Mouse (Mus musculus) cerebellum, adult 18-20 months (tissue): Measurements from ENCODE around the gene Casd1.

Experiments used
- DNase-seq, 2 experiments: peaks; one replicate each; pipeline ENCODE4 v3.0.0; 2021

Gene Casd1

DNA sequence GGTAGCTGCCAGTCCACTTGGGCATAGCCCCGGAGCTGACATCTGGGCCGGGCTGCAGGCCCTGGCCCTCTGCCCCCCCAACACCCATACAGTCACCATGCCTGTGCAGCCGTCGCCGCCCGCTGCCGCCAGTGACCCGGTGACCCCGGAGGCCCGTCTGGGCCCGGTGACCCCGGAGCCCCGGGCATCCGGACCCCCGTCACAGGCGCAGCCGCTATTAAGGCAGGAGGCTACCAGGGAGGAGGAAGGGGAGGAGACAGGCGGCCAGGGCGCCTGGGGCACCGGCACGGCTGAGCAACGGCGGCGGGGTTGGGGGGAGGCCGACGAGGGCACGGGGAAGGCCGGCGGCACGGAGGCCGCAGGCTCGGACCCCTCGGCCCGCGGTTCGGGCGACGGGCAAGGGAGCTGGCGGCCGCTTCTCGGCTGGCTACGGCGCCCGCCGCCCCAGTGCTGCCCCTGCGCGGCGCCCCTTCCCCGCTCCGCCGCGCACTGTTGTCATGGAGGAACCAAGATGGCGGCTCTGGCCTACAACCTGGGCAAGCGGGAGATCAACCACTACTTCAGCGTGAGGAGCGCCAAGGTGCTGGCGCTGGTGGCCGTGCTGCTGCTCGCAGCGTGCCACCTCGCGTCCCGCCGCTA is at the start of gene Casd1:
Casd1 (plus strand) TSS at position 182 of the 639 bp plus-strand sequence.
- peak; percentile 58 to 78 for DNase-seq

DNA sequence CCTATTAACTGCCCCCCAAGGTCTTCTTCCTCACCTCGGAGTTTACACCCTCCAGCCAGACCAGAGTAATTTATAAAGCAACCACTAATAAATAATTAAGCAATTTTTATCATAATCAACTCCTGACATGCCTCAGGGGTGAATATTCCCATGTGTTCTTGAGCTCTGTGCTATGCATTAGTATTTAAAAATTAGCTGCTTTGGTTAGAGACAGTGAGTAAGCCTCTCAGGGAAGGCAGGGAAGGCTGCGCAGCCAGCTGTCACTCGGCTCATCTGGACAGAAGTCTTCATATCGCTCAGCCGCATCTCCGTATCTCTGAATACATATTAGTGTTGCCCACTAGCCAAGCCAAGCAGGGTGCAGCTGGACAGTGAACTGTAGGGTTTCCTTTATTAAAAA is 45.3 kb upstream of the Casd1 start:
- DNase-seq, result no peak

DNA sequence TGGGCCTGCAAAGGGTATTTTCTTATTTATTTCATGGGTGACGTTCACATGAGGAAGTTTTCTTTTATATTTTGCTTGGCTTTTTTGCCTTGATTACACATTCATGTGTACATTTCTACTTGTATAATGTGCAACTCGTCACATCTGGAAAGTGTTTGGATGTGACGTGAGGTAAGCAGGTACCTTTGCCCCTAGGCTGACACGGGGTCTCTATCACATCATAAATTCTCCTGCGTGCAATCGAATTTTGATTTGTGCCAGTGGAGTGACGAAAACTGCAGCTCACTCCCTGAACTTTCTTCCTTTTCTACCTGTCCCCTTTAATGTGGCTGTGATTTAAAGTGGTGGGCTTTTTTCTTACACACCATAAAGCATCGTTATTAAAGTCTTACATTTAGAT is 43.6 kb upstream of the Casd1 start:
- DNase-seq, result no peak

DNA sequence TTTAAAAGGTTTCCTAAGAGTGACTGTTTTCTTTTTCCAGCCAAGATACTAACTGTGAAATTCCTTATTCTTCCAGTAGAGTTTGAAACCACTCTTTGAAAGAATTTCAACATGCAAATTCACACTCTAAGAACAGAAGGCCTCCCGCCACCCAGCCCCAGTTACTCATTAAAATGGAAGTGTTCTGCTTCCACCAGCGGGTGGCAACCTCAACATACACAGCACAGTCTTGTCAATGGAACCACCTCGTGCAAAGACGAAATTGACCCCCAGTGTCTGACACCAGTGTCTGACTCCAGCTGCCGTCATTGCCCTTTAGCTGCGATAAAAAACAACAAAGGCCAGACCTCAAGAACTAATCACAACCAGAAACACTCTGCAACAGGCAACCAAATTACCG is 43.0 kb upstream of the Casd1 start:
- no peak for DNase-seq

DNA sequence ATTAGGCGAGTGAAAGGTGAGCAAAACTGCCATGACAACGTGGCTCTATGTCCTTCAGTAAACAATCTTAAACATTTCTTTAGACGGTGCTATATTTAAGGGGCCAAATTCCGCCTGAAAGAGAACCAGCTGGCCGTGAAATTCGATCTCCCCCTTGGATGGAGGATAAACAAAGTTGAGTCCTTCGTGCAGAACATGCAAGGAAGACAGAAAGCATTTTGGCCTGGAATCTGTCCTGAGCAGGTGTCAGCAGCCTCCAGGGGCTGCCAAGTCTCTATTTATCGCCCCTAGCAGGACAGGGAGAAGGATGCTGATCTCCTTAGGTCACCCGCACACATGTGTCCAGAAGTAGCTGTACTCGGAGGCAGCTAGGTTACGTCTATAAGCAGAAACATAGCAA is 39.5 kb upstream of the Casd1 start:
- no peak for DNase-seq

DNA sequence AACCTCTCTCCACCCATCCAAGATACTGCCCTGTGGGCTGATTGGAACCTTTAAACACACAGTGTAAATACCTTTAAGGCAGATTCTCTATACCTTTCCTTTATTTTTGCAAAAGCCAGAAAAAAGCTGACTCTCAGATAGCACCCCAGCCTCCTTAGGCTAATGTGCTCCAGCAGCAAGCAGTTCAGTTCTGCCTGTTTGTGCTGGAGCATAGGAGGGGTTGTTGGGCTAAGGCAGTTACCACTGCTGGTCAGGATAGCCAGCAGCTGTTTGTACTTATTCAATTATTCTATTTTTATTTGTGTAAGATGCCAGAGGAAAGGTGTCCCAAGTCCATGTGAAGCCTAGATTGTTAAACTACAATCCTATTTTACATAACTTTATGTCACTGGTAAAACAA is 39.0 kb upstream of the Casd1 start:
- DNase-seq, result no peak

DNA sequence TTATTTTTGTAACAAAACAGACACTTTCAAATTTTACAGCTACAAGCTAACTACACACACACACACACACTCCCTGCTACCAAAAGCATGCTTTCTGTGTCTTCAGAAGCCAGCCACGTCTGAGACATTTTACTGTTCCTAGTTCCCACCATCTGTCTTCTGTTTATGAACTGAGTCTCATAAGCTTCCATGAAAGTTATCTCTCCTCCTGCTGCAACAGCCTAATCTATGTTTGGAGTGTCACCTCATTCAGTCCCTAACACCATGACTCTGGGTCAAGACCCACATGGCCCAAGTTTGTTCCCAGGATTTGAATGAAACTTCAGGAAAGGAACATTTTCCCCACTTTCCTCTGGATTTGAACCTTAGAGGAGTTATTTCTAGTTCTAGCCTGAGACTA is 38.2 kb upstream of the Casd1 start:
- DNase-seq, result no peak

DNA sequence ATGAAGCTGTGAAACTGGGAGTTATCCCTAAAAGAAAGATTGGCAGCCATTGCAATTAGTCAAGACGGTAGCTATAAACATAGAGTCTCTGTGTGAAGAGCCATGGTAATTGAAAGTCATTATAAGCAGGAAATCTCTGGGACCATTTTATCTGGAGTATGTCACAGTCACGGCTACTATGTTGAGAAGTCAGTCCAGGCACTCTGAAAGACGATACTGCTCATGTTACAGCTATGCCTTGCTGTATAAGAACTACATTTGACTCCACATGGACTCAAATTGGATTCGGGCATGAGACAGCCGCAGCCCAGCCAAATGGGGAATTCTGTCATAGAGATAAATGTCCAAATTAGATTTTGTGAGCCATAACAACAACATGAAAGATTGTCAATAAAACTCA is 37.2 kb upstream of the Casd1 start:
- no peak for DNase-seq

DNA sequence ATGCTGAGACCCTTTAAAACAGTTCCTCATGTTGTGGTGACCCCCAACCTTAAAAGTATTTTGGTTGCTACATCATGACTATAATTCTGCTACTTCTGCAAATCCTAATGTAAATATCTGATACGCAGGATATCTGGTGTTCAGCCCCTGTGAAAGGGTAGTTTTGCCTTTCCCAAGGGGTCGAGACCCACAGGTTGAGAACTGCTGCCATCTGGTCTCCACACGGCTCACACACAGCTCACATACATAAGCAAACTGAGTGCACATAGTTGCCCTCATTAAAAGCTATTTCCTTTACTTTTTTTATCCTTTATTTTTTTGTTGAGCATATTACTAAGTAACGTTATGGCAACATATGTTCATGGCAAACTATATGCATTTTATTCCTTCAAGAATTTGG is 30.2 kb upstream of the Casd1 start:
- DNase-seq, result no peak

DNA sequence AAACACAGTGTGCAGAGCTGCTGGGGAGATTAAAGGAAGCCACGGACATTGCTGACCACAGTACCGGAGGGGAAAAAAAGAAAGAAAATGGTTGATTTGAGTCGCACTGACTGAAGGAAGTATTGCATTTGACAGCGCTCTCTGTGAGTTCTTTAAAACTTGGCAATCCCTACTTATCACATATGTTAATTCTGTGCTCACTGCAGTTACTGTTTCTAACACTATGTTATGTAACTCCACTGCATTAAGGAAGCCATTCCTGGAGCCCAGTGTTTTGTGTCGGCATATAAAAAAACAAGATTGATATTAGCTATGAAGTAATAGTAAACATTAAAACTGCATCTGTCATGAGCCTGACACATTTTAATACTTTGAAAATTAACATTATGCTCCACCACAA is 22.9 kb upstream of the Casd1 start:
- no peak for DNase-seq

DNA sequence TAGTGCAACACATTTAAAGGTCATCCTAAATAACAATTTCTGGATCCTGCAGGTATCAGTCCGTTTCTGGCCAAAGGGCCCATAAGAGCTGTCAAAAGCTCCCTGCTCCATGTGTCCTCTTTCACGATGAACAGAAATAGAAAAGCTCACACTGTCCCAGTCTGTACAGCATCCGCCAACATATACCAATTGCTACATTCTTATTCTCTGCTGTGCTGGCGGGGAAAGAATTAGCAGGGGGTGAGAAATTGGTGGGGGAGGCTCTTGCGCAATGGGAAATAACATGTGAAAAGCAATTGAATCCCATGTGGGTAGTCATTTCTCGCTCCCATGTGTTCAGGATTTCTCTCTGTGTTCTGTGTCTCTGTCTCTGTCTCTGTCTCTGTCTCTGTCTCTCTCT is 22.3 kb upstream of the Casd1 start:
- DNase-seq, result no peak

DNA sequence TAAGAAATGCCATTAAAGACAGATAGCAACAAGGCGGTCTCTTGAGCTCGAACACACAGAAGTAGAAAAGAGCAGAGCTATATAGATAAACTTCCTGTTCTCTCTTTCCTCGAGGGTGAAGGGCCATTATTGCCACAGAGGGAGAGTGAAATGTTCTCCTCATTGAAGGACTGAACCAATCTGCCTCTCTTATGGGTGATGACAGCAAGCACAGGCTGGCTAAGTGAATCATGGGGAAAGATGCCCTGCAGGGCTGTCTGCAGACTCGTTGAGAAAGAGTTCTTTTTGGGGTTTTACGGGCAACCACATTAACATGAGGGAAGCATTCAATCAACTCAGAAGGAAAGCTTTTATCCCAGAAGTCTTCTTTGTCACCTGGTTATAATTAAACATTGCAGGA is 21.0 kb upstream of the Casd1 start:
- no peak for DNase-seq

DNA sequence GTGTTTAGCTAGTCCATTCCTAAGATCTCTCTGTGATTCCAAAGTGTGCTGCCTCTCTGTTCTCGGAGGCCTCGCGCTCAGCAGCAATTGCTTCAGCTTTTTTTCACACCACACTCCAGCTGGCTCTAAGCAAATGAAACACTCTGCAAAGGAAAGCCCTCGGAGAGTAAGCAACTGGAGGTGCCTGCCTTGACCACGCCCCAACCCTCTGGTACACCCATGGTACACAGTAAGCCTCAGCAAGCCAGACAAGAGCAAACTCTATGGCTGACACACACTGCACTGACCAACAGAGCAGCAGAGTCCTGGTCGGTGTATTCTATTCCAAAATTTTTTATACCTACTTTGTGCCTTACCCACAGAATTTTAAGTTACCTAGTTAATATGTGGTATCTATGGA is 17.2 kb upstream of the Casd1 start:
- no peak for DNase-seq

DNA sequence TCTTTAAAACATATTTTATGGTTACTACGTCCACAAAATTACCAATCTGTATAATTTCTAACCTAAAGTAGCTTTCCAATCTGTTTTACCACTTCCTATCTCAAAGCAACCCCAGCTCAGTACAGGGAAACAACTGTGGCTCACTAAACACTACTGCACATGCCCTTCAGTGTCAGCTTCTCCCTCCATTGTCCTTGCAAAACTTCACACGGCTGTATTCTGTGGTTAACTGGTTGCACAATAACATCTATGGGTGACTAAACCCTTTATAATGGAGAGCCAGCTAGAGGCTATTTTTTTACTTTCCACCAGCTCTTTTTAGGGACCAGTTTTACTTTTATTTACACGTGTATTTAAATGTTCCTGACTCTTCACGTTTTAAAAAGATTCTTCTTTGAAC is 12.7 kb upstream of the Casd1 start:
- DNase-seq, result no peak

DNA sequence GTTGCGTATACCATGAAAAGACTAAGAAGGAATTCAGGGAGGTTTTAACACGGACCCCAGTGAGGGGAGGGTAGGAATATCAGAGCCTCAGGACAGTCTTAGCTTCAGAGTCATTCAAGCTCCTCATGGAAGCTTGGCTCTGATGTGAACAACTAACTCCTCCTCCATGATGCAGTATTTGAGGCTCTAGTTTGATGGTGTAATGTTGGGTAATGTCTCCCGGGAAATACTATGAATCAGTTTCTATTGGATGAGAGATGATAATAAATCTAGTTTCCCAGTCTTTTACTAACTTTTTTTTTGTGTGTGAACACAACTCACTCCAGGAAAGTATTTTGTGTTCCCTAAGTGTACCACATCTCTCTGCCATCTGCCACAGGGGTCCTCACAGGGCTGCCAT is 11.9 kb upstream of the Casd1 start:
- DNase-seq, result no peak

DNA sequence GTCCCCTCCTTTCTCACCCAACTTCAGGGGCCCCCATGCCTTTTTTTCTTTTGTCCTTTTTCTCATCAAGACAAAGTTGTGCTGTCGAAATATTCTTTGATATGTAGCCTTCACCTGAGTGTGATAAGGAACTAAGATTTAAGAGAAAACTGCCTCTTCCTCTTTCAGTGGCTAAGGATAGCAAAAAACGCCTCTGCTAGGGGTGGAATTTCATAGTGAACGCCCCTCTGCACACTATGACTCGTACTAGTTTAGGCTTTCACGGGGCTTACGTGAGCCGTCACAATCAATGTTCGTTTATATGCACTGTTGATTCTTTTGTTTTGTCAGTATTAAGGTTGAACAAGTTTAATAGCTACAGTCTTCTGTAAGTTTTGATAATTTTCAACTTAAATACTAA is 10.6 kb upstream of the Casd1 start:
- no peak for DNase-seq

DNA sequence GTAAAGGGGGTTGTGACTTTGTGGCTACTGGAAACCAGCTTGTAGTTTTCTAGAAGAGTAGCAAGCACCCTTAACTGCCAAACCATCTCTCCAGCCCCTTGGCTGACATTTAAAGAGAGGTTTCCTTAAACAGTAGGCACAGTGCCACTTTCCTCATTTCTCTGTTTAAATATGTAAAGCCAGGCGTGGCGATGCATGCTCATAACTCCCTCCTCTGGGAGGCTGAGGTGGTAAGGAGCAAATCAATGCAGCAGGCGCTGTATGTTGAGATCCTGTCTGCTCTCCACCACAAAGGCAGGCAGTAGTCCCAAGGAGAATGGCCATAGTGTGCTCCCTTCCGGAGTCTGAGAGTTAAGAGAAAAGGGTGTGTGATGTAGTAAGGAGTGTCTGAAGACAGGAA is 2.9 kb upstream of the Casd1 start:
- no peak for DNase-seq

DNA sequence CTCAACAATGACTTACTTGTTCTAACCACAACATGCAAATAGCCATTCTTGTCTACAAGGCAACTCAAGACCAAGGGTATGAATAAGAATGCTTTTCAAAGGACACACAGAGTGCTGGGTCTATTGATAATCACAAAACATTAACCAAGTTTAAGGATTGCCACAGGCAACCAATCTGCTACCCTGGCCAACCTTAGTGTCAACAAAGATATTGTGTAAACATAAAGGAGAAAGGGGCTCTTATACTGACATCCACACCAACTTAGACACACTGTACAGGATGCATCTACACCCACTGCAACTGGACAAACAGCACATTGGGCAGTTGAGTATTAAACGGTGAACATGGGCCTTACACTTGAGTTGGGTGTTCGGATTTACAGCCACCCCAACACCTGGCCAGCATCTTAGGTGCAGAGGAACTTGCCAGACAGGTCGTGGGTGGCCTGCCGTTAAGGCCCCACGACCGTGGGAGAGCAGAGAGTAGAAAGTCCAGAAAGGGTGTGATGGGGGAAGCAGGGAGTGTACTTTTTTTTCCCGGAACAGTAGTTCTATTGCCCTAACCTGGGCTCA is 468 bp upstream of the Casd1 start:
- DNase-seq, result no peak

DNA sequence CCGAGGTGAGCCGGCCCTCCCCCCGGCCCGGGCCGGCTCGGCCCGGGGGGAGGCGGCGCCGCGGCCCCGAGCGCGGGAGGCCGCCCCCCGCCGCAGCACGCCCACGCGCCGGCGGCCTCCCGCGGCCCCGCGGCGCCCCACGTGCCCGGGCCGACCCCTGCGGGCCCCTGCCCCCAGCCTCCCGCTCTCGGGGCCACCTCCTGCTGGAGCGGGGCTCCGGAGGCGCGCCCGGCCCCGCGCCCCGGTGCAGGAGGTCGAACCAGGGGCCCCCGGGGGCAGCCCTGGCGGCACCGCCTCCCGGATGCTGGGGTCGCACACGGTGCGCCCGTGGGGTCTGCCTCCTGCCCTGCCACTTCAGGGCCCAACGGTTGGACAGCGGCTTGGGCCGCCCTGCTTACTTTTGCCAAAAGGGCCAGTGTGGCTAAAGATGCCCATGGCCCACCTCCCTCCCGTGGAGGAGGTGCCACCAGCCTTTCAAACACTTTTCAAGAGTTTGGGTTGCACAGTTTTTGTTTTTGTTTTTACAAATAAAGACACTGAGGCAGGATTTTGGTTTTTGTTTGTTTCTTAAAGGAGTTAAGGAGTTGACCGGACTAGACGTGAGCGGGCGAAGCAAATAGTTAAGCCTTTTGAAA is 775 bp downstream of the Casd1 start:
- DNase-seq, result peak; percentile 23 to 62

DNA sequence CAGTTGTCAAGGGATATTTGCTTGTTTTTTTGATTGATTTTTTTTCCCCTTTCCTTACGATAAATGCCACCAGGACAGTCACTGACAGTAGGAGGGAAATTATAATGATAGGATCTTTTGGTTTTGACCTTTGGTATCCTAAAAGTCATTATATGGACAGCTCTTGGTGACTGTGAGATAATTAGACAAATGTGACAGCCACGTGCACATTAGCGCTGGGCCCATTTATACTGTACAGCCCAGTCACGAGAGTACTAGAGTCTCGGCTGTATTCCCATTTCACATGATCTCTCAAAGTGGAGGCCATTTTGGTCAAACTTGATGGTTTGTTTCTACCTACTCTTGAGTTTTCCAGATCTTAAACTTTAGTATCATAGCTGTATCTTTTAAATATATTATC is 1.4 kb downstream of the Casd1 start:
- no peak for DNase-seq

DNA sequence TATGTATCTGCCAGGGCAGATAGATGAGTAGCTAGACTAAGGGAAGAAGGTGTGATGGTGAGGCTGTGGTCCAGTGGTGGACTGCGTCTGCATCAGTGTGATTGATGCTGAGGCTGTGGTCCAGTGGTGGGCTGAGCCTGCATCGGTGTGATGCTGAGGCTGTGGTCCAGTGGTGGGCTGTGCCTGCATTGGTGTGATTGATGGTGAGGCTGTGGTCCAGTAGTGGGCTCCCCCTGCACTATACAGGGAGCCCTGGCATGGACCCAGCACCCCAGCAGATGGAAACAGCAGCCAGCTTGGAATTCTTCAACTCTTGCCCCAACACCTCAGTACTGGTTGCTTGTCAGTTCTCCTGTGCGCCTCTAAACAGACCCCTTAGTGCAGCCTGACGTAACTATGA is 5.8 kb downstream of the Casd1 start:
- no peak for DNase-seq

DNA sequence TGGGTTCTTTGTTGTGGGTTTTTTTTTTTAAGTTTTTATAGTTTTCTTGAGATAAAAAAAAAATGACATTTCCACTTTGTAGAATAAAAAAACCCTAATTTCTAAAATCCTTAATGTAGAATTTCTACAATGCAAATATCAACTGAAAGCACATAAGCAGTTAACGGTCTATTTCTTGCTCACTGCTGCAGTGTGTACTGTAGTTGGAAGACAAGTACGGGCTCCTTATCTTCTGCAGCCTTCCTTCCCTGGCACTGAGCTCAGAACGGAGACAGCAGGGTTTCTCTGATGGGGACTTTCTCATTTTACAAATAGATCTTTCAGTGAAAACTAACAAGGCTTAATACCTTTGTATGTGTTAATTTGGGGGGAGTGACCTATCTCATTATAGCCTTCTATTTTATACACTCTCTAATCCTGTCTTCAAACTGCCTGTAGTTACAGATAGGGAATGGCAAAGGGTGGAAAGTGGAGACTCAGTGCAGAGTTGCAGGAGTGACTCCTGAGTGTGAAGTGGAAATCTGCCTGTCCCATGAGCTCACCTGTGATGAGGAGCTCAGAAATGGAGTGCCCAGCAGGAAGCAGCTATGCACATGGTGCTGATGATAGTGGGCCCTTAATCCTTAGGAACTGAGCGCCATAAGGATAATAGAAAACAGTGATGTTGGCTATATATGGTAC is 9.7 kb downstream of the Casd1 start:
- DNase-seq, result no peak

DNA sequence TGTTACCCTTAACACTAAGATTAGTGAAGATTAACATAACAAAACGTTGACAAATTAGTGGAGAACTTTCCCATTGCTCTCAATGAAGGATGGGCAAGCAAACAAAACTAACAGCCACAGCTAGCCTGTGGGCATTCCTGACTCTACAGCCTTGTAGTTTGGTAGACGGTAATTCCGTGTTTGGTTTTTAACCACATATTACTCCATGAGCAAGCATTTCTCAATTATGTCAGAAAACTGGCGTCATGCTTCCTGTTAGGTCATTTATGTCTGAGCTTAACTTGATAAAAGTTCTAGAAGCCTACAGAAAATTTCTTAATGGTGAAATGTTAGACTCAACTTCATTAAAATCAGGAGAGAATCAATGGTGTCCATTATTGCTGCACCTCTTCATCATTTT is 11.2 kb downstream of the Casd1 start:
- DNase-seq, result no peak

DNA sequence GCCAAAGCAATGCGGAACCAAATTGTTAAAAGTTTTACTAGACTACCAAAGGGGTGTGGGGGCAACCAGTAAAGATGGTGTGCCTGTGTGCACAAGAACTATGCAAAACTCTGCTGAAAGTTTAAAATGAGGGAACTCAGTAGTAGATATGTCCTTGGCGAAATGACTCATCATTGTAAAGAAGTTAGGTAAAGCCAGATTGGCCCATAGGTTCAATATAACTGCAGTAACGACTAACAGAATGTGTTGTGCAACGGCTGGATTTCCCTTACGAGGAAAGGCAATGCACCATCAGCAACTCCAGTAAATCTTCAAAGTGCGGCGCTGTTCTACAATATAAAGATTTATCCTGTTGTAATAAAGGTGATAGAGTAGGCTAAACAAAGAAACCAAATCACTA is 11.8 kb downstream of the Casd1 start:
- no peak for DNase-seq
